Mouse (Mus musculus): ENCODE data around the gene Cdhr4. TPM values are rescaled to one million over a fixed set of nuclear protein-coding genes. Genes with fewer than 3 reads are reported as not detected.
A peak's percentile ranks its signal among the peaks of the same experiment; 100 is the strongest.
"Not testable (repeated sequence)": the region's sequence is repeated elsewhere in the genome, so short reads cannot be mapped to it uniquely, and the experiment has no call there.

Cdhr4 gene
- polyA plus RNA-seq, 1 experiment from 2014 or later = 5.0 TPM

DNA sequence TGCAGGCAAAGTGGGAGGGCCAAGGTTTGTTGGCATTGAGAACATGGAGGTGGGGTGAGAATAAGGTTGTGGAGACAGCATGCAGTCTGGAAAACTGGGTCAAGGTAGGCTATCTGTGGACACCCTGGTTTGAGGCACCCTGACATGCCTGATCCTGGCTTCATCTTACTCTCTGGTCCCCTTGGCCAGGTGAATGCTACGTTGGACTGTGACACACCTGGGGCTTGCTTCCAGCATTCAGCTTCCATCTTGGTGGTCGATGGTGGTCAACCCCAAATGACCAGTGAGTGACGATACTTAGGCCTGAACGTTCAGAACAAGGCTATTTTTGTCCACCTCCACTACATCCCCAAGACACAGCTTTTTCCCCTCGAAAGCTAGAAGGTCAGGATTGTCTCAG is 3.8 kb downstream of the Cdhr4 start, which contains the start of gene Gm20662:
TSS of gene Gm20662 (plus strand) at position 301 of the 400 bp plus-strand sequence.
- H3K36me3 ChIP-seq = no peaks in the 10 kb centered on the region
- no peaks in the 10 kb centered on the region for H3K9me3 ChIP-seq
- no peaks in the 10 kb centered on the region for H3K4me1 ChIP-seq
- no peak within 1 kb of the TSS for H3K9ac ChIP-seq
- 85% methylated on average over 5 of the region's 5 CpGs for WGBS
- no peaks in the 10 kb centered on the region for H3K27me3 ChIP-seq (replicated peaks)
- ATAC-seq (ENCODE audit: low FRiP score, low read depth) = no peak
- H3K27ac ChIP-seq = no peak within 1 kb of the TSS
- no peak within 1 kb of the TSS for H3K4me2 ChIP-seq (replicated peaks)
- H3K4me3 ChIP-seq = no peak within 1 kb of the TSS

GRCm38 (mm10) chr9:108001922-108002770 is 9.8 kb downstream of the Cdhr4 start, which contains the start of gene Ip6k1:
TSS of gene Ip6k1 (plus strand) at chr9:108002501.
- H3K4me2 ChIP-seq (replicated peaks) = peak within 1 kb of the TSS; percentile 87
- no peaks in the 10 kb centered on the region for H3K9me3 ChIP-seq
- peak within 1 kb of the TSS; percentile 77 for H3K27ac ChIP-seq
- under 1% methylated on average over 51 of the region's 51 CpGs for WGBS
- no peaks in the 10 kb centered on the region for H3K36me3 ChIP-seq
- H3K9ac ChIP-seq = peak within 1 kb of the TSS; percentile 98
- peak; percentile 99 for ATAC-seq (ENCODE audit: low FRiP score, low read depth)
- H3K4me3 ChIP-seq = peak within 1 kb of the TSS; percentile 98
- H3K4me1 ChIP-seq = peaks cover 24% of the 10 kb centered on the region
- no peaks in the 10 kb centered on the region for H3K27me3 ChIP-seq (replicated peaks)

GRCm38 (mm10) chr9:108002778-108003530 is 10.7 kb downstream of the Cdhr4 start:
- peak overlapping the region; percentile 98 for H3K9ac ChIP-seq
- H3K27ac ChIP-seq = peak overlapping the region; percentile 77
- under 1% methylated on average over 50 of the region's 50 CpGs for WGBS
- peak overlapping the region; percentile 98 for H3K4me3 ChIP-seq
- no peaks in the 10 kb centered on the region for H3K9me3 ChIP-seq
- H3K4me2 ChIP-seq (replicated peaks) = peak overlapping the region; percentile 87
- H3K4me1 ChIP-seq = peaks cover 24% of the 10 kb centered on the region
- H3K27me3 ChIP-seq (replicated peaks) = no peaks in the 10 kb centered on the region
- no peaks in the 10 kb centered on the region for H3K36me3 ChIP-seq
- peak; percentile 62 for ATAC-seq (ENCODE audit: low FRiP score, low read depth)

- Histone ChIP-seq H3K4me1 (peaks cover 24% of the 10 kb centered on the region), H3K9ac (peak overlapping the region; percentile 98), H3K36me3 (no peaks in the 10 kb centered on the region), H3K4me2 (replicated peaks) (peak overlapping the region; percentile 87), H3K27ac (peak overlapping the region; percentile 77; the same call in 1 of the 2 replicates), H3K27me3 (replicated peaks) (no peaks in the 10 kb centered on the region), H3K9me3 (no peaks in the 10 kb centered on the region), H3K4me3 (peak overlapping the region; percentile 98)
- ATAC-seq (ENCODE audit: low FRiP score, low read depth) = no peak
- 18% methylated on average over 8 of the region's 8 CpGs for WGBS
Observed at GRCm38 (mm10) chr9:108003531-108003890, 11.2 kb downstream of the Cdhr4 start.

DNA sequence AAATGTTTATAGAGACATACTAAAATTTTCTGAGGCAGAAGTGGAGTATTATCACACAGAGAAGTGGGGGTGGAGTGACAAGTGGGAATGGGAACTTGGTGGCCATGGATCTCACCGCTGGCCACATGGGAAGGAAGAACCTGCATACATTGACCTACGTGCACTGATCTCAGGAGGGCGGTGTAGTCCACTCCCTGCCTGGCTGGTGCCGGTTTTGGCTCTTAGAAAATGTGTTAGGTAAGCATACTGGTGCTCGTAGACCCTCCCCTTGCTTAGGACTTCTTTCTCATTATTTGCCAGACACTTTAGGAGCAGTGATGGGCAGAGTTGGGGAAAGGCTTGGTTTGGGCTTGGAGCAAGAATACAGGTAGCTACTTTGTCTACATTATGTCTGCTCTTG is 15.7 kb downstream of the Cdhr4 start:
- no peak overlapping the region for H3K4me3 ChIP-seq
- no peaks in the 10 kb centered on the region for H3K27me3 ChIP-seq (replicated peaks)
- WGBS = 96% methylated on average over 5 of the region's 5 CpGs
- H3K4me2 ChIP-seq (replicated peaks) = no peak overlapping the region
- no peaks in the 10 kb centered on the region for H3K9me3 ChIP-seq
- ATAC-seq (ENCODE audit: low FRiP score, low read depth) = no peak
- H3K36me3 ChIP-seq = peaks cover 7% of the 10 kb centered on the region
- no peak overlapping the region for H3K9ac ChIP-seq
- H3K27ac ChIP-seq = no peak overlapping the region
- peaks cover 17% of the 10 kb centered on the region for H3K4me1 ChIP-seq

DNA sequence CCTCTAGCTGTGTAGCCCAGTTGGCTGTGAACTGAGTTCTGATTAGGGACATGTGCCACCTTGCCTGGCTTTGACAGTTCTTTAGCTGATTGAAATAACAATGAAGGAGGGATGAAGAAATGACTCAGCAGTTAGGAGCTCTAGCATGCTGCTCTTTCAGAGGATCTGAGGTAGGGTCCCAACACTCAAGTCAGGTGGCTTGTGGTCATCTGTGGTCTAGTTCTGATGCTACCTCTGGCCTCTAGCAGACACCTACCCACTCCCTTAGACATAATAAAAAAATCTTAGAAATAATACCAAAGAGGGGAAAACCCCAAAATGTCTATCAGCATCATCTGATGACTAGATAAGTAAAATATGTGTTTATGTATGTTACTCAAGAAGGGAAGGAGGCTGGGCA is 18.1 kb downstream of the Cdhr4 start:
- no peak overlapping the region for H3K4me3 ChIP-seq
- H3K9ac ChIP-seq = no peak overlapping the region
- H3K4me2 ChIP-seq (replicated peaks) = no peak overlapping the region
- no peak for ATAC-seq (ENCODE audit: low FRiP score, low read depth)
- peaks cover 8% of the 10 kb centered on the region for H3K36me3 ChIP-seq
- H3K27ac ChIP-seq = no peak overlapping the region
- no peaks in the 10 kb centered on the region for H3K9me3 ChIP-seq
- H3K4me1 ChIP-seq = no peaks in the 10 kb centered on the region
- no peaks in the 10 kb centered on the region for H3K27me3 ChIP-seq (replicated peaks)

DNA sequence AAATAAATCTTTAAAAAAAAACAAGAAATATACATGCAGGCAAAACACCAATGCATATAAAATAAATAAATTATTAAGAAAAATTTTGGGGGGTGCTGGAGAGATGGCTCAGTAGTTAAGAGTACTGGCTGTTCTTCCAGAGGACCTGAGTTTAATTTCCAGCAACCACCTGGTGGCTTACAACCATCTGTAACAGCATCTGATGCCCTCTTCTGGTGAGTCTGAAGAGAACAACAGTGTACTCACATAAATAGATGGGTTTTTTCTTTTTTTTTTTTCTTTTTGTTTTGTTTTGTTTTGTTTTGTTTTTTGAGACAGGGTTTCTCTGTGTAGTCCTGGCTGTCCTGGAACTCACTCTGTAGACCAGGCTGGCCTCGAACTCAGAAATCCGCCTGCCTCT is 21.3 kb downstream of the Cdhr4 start:
- WGBS = 98% methylated on average over 2 of the region's 2 CpGs
- H3K27ac ChIP-seq; ATAC-seq (ENCODE audit: low FRiP score, low read depth); H3K4me3 ChIP-seq; H3K4me1 ChIP-seq; H3K9me3 ChIP-seq; H3K36me3 ChIP-seq; H3K9ac ChIP-seq; H3K27me3 ChIP-seq (replicated peaks); H3K4me2 ChIP-seq (replicated peaks): not testable (repeated sequence)

- Histone ChIP-seq H3K27ac (no peak overlapping the region), H3K9me3 (no peaks in the 10 kb centered on the region), H3K27me3 (replicated peaks) (no peaks in the 10 kb centered on the region), H3K4me3 (no peak overlapping the region), H3K36me3 (peaks cover 10% of the 10 kb centered on the region), H3K4me2 (replicated peaks) (no peak overlapping the region), H3K4me1 (no peaks in the 10 kb centered on the region), H3K9ac (no peak overlapping the region)
- no peak for ATAC-seq (ENCODE audit: low FRiP score, low read depth)
- whole genome bisulfite sequencing = 83% methylated on average over 3 of the region's 3 CpGs
Observed at GRCm38 (mm10) chr9:108017127-108017526, 24.8 kb downstream of the Cdhr4 start.

DNA sequence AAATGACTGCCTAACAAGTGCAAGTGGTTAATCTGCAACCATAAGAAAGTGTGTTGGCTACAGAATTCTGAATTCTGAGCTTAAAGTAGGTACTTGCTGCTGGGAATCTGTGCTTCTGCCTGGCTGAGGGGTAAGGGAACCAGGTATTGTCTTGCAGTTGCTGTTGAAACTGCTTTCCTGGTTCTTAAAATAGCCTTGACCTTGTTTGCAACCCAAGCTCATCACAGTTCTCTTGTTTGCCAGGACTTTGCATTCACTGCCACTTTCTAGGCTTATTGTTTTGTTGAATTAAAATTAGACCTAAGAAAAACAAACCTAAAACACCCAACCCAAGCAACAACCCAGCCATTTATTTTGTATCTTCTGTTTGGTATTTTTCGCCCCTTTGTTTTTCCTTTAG is 28.4 kb downstream of the Cdhr4 start:
- 95% methylated on average over 1 of the region's 1 CpGs for WGBS
- Histone ChIP-seq H3K27me3 (replicated peaks) (no peaks in the 10 kb centered on the region), H3K4me1 (no peaks in the 10 kb centered on the region), H3K9ac (no peak overlapping the region), H3K4me2 (replicated peaks) (no peak overlapping the region), H3K36me3 (peaks cover 22% of the 10 kb centered on the region), H3K4me3 (no peak overlapping the region), H3K9me3 (no peaks in the 10 kb centered on the region), H3K27ac (no peak overlapping the region)
- ATAC-seq (ENCODE audit: low FRiP score, low read depth) = no peak

DNA sequence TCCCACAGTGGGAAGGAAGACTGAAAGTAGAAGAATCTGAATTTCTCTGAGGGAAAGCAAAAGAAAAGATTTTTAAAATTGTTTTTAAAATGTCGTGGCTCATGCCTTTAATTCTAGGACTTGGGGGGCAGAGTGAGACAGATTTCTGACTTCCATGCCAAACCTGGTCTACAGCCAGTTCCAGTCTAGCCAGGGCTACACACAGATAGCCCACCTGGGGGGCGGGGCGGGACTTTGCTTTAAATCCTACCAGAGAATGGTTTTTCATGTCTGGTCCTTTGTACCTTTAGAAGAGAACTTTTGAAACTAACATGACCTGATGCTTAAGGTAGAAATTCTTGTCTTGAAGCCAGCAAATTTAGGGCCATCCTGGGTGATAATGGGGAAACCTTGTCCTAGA is 30.9 kb downstream of the Cdhr4 start:
- H3K4me3 ChIP-seq = no peak overlapping the region
- no peak for ATAC-seq (ENCODE audit: low FRiP score, low read depth)
- no peaks in the 10 kb centered on the region for H3K4me1 ChIP-seq
- WGBS = 87% methylated on average over 3 of the region's 3 CpGs
- H3K27ac ChIP-seq = no peak overlapping the region
- no peaks in the 10 kb centered on the region for H3K27me3 ChIP-seq (replicated peaks)
- no peak overlapping the region for H3K4me2 ChIP-seq (replicated peaks)
- H3K9ac ChIP-seq = no peak overlapping the region
- H3K9me3 ChIP-seq = no peaks in the 10 kb centered on the region
- peaks cover 42% of the 10 kb centered on the region for H3K36me3 ChIP-seq

DNA sequence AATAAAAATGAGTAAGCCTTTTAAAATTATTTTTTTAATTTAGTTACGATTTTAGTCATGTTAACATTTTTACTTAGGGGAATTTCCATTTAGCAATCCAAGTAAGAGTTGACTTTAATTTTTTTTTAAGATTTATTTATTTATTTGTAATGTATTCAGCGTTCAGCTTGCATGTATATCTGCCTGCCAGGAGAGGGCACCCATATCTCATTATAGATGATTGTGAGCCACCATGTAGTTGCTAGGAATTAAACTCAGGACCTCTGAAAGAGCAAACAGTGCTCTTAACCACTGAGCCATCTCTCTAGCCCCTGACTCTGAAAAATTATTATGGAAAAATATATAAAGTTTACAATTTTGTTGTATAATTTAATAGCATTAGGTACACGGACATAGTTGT is 34.3 kb downstream of the Cdhr4 start:
- H3K36me3 ChIP-seq = peaks cover 48% of the 10 kb centered on the region
- no peak for ATAC-seq (ENCODE audit: low FRiP score, low read depth)
- 94% methylated on average over 3 of the region's 3 CpGs for WGBS
- no peak overlapping the region for H3K27ac ChIP-seq
- no peaks in the 10 kb centered on the region for H3K27me3 ChIP-seq (replicated peaks)
- H3K4me2 ChIP-seq (replicated peaks) = no peak overlapping the region
- H3K4me3 ChIP-seq = no peak overlapping the region
- H3K4me1 ChIP-seq = no peaks in the 10 kb centered on the region
- no peaks in the 10 kb centered on the region for H3K9me3 ChIP-seq
- no peak overlapping the region for H3K9ac ChIP-seq

DNA sequence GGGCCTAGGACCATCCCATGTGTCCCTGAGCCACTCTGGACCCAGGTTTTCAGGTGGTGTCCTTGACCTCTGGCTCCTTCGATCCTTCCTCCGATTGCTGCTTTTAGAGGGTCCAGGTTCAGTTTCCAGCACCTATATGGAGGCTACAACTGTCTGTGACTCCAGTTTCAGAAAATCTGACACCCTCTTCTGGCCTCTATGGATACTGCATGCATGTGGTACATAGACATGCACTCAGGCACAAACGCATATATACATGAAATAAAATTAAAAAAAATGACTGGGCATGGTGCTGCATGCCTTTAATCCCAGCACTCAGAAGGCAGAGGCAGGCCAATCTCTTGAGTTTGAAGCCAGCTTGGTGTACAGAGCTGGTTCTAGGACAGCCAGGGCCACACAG is 35.6 kb downstream of the Cdhr4 start:
- Histone ChIP-seq H3K36me3 (peaks cover 59% of the 10 kb centered on the region), H3K9ac (no peak overlapping the region), H3K4me2 (replicated peaks) (no peak overlapping the region), H3K4me3 (no peak overlapping the region), H3K9me3 (no peaks in the 10 kb centered on the region), H3K4me1 (no peaks in the 10 kb centered on the region), H3K27ac (no peak overlapping the region), H3K27me3 (replicated peaks) (no peaks in the 10 kb centered on the region)
- 97% methylated on average over 3 of the region's 3 CpGs for WGBS
- no peak for ATAC-seq (ENCODE audit: low FRiP score, low read depth)

All from neural tube, embryonic 12.5 days (tissue).